Mouse (Mus musculus) midbrain, embryonic 14.5 days (tissue): ENCODE results near the gene Otx2. TPM values are rescaled to one million over a fixed set of nuclear protein-coding genes. Genes with fewer than 3 reads are reported as not detected.
A peak's percentile ranks its signal among the peaks of the same experiment; 100 is the strongest.

Experiments used
- ATAC-seq: fragments of 200-750 bp; cut with Nextera tagmentation; 2 replicates; pipeline ENCODE4 v1.8.0; 2017; ENCODE audit warnings: moderate number of reproducible peaks, moderate library complexity; ENCODE audit not compliant: low FRiP score, low TSS enrichment
- DNase-seq: peaks from one replicate; pipeline ENCODE4 v3.0.0-alpha.2; 2015
- H3K27ac ChIP-seq: fragments of 300-500 bp; sonication (generic); replicated peaks from 2 replicates; pipeline ENCODE4 v1.5.1; 2014; ENCODE audit warnings: mild to moderate bottlenecking, low read depth, low read length, moderate library complexity
- H3K27me3 ChIP-seq: fragments of 300-500 bp; sonication (generic); 2 replicates; pipeline ENCODE4 v1.6.1; 2014; ENCODE audit warnings: low read length, control low read depth, mixed read lengths; ENCODE audit not compliant: control insufficient read depth, insufficient read depth
- H3K36me3 ChIP-seq: fragments of 300-500 bp; sonication (generic); 2 replicates; pipeline ENCODE4 v1.6.1; 2014; ENCODE audit warnings: low read length, control low read depth; ENCODE audit not compliant: control insufficient read depth, insufficient read depth
- H3K4me1 ChIP-seq: fragments of 300-500 bp; sonication (generic); 2 replicates; pipeline ENCODE4 v1.6.1; 2014; ENCODE audit warnings: mild to moderate bottlenecking, antibody characterized with exemption, low read length, control low read depth; ENCODE audit not compliant: control insufficient read depth, insufficient read depth
- H3K4me2 ChIP-seq: fragments of 300-500 bp; sonication (generic); 2 replicates; pipeline ENCODE4 v1.6.1; 2014; ENCODE audit warnings: mild to moderate bottlenecking, low read length, moderate library complexity
- H3K4me3 ChIP-seq: fragments of 300-500 bp; sonication (generic); replicated peaks from 2 replicates; pipeline ENCODE4 v1.5.1; 2014; ENCODE audit warnings: low read depth, low read length
- H3K9ac ChIP-seq: fragments of 300-500 bp; sonication (generic); replicated peaks from 2 replicates; pipeline ENCODE4 v1.6.1; 2014; ENCODE audit warnings: mild to moderate bottlenecking, low read length, moderate library complexity
- H3K9me3 ChIP-seq: fragments of 300-500 bp; sonication (generic); 2 replicates; pipeline ENCODE4 v1.6.1; 2016; ENCODE audit warnings: low read length, control low read depth, mixed read lengths; ENCODE audit not compliant: control insufficient read depth
- WGBS: fragments of 180-500 bp; shearing (Covaris S2); extraction: QIAGEN DNeasy Blood & Tissue Kit; methylation state at CpG from one replicate; pipeline ENCODE4 v1.1.7; 2014; 5-methylcytosine and 5-hydroxymethylcytosine counted together
- polyA plus RNA-seq: library from polyadenylated mRNA; unstranded; fragments of >200 nt; fragmentation: Nextera tagmentation; extraction: Ambion mirVana; gene quantifications from 2 replicates; pipeline ENCODE4 v1.2.1, GENCODE M21; 2014

Otx2 gene
- polyA plus RNA-seq, 1 experiment from 2014 or later, result 129 TPM

- Histone ChIP-seq H3K27me3 (peaks cover 17% of the 10 kb centered on the region), H3K9ac (no peak overlapping the region), H3K4me2 (no peak overlapping the region), H3K27ac (no peak overlapping the region), H3K36me3 (no peaks in the 10 kb centered on the region), H3K9me3 (no peaks in the 10 kb centered on the region), H3K4me3 (no peak overlapping the region), H3K4me1 (peaks cover 26% of the 10 kb centered on the region)
- ATAC-seq (no peak), DNase-seq (peak; percentile 29)
- WGBS, result 73% methylated on average over 3 of the region's 3 CpGs
These were observed 20.5 kb downstream of the Otx2 start for GRCm38 (mm10) chr14:48653081-48653480.

- peak overlapping the region; percentile 38 for H3K4me2 ChIP-seq
- 0 out of 2 replicates have a peak overlapping the region, but pooled peaks have one; percentile 32 for H3K27ac ChIP-seq
- ATAC-seq, result no peak
These were observed 21.4 kb downstream of the Otx2 start for GRCm38 (mm10) chr14:48652256-48652655.

GRCm38 (mm10) chr14:48651471-48652211 is 22.0 kb downstream of the Otx2 start:
- ATAC-seq, result peak; percentile 29; the same call in 1 of the 2 replicates
- Histone ChIP-seq H3K9ac (no peak overlapping the region), H3K27me3 (peaks cover 17% of the 10 kb centered on the region), H3K4me3 (0 out of 2 replicates have a peak overlapping the region, but pooled peaks have one; percentile 5), H3K4me2 (peak overlapping the region; percentile 38), H3K27ac (0 out of 2 replicates have a peak overlapping the region, but pooled peaks have one; percentile 32), H3K4me1 (peaks cover 26% of the 10 kb centered on the region), H3K9me3 (no peaks in the 10 kb centered on the region), H3K36me3 (no peaks in the 10 kb centered on the region)
- peak; percentile 56 for DNase-seq
- 6% methylated on average over 26 of the region's 26 CpGs for WGBS

More at GRCm38 (mm10) chr14:48652256-48652655, 21.4 kb downstream of the Otx2 start:
- Histone ChIP-seq H3K9ac (no peak overlapping the region), H3K27me3 (peaks cover 17% of the 10 kb centered on the region), H3K4me3 (no peak overlapping the region), H3K4me1 (peaks cover 26% of the 10 kb centered on the region), H3K36me3 (no peaks in the 10 kb centered on the region), H3K9me3 (no peaks in the 10 kb centered on the region)
- WGBS, result 26% methylated on average over 12 of the region's 12 CpGs
- DNase-seq, result peak; percentile 36

GRCm38 (mm10) chr14:48641462-48642395 is 31.9 kb downstream of the Otx2 start:
- H3K9ac ChIP-seq, result no peak overlapping the region
- DNase-seq (no peak), ATAC-seq (no peak)
- H3K27ac ChIP-seq, result no peak overlapping the region
- H3K4me3 ChIP-seq, result no peak overlapping the region
- H3K9me3 ChIP-seq, result no peaks in the 10 kb centered on the region
- H3K36me3 ChIP-seq, result no peaks in the 10 kb centered on the region
- 81% methylated on average over 12 of the region's 12 CpGs for WGBS
- no peak overlapping the region for H3K4me2 ChIP-seq
- no peaks in the 10 kb centered on the region for H3K27me3 ChIP-seq
- H3K4me1 ChIP-seq, result no peaks in the 10 kb centered on the region

- Histone ChIP-seq H3K4me2 (no peak overlapping the region), H3K4me3 (no peak overlapping the region), H3K9me3 (no peaks in the 10 kb centered on the region), H3K9ac (no peak overlapping the region), H3K27me3 (no peaks in the 10 kb centered on the region), H3K4me1 (no peaks in the 10 kb centered on the region), H3K27ac (no peak overlapping the region), H3K36me3 (no peaks in the 10 kb centered on the region)
- no peak for DNase-seq
- ATAC-seq, result no peak
- 81% methylated on average over 3 of the region's 3 CpGs for WGBS
These were observed 40.5 kb downstream of the Otx2 start for GRCm38 (mm10) chr14:48633141-48633540.

GRCm38 (mm10) chr14:48632335-48632734 is 41.3 kb downstream of the Otx2 start:
- ATAC-seq (no peak), DNase-seq (no peak)
- 91% methylated on average over 8 of the region's 8 CpGs for WGBS
- Histone ChIP-seq H3K27me3 (no peaks in the 10 kb centered on the region), H3K4me2 (no peak overlapping the region), H3K4me3 (no peak overlapping the region), H3K27ac (no peak overlapping the region), H3K9ac (no peak overlapping the region), H3K36me3 (no peaks in the 10 kb centered on the region), H3K9me3 (no peaks in the 10 kb centered on the region), H3K4me1 (no peaks in the 10 kb centered on the region)

- DNase-seq, result no peak
- Histone ChIP-seq H3K4me3 (no peak overlapping the region), H3K27me3 (no peaks in the 10 kb centered on the region), H3K4me2 (no peak overlapping the region), H3K36me3 (no peaks in the 10 kb centered on the region), H3K9me3 (no peaks in the 10 kb centered on the region), H3K27ac (no peak overlapping the region), H3K4me1 (no peaks in the 10 kb centered on the region), H3K9ac (no peak overlapping the region)
- WGBS, result 79% methylated on average over 2 of the region's 2 CpGs
- no peak for ATAC-seq
These were observed 42.1 kb downstream of the Otx2 start for GRCm38 (mm10) chr14:48631486-48631885.

- Histone ChIP-seq H3K4me1 (no peaks in the 10 kb centered on the region; the same call in 1 of the 2 replicates), H3K4me2 (no peak overlapping the region), H3K36me3 (no peaks in the 10 kb centered on the region), H3K9ac (no peak overlapping the region), H3K27me3 (no peaks in the 10 kb centered on the region), H3K27ac (no peak overlapping the region), H3K9me3 (no peaks in the 10 kb centered on the region), H3K4me3 (no peak overlapping the region)
- DNase-seq (no peak), ATAC-seq (no peak)
- WGBS, result 79% methylated on average over 9 of the region's 9 CpGs
These were observed 44.2 kb downstream of the Otx2 start for GRCm38 (mm10) chr14:48629404-48629803.
